Mouse (Mus musculus): ENCODE data around the gene Plekhg1. TPM values are rescaled to one million over a fixed set of nuclear protein-coding genes. Genes with fewer than 3 reads are reported as not detected.
A peak's percentile ranks its signal among the peaks of the same experiment; 100 is the strongest.

The Plekhg1 gene
- total RNA-seq, 2 experiments from 2014 or later: 19.6 to 20.2 TPM

- DNase-seq (ENCODE audit: low spot score in 2 of 2): peak; percentile 40 to 67
Measured at GRCm38 (mm10) chr10:3996170-3996876, 256.2 kb downstream of the Plekhg1 start.

GRCm38 (mm10) chr10:3997851-3998426 is 257.8 kb downstream of the Plekhg1 start:
- DNase-seq (ENCODE audit: low spot score in 2 of 2): no peak

- DNase-seq (ENCODE audit: low spot score in 2 of 2): no peak
Measured at GRCm38 (mm10) chr10:4002711-4003110, 262.5 kb downstream of the Plekhg1 start.

- DNase-seq (ENCODE audit: low spot score in 2 of 2): no peak
Measured at GRCm38 (mm10) chr10:4005191-4005590, 265.0 kb downstream of the Plekhg1 start.

- no peak for DNase-seq (ENCODE audit: low spot score in 2 of 2)
Measured at GRCm38 (mm10) chr10:4006296-4007015, 266.3 kb downstream of the Plekhg1 start.

Other genes starting within 250 kb of the Plekhg1 start
- under 1 TPM; 0.62 to 0.66 TPM for gene Iyd, start 200.1 kb upstream of the Plekhg1 start, total RNA-seq (2021)
- 10 to 100 TPM in 1 of 2 experiments, 1 to 10 TPM in 1; 9.1 to 10.1 TPM for gene Mthfd1l, start 232.8 kb downstream of the Plekhg1 start, total RNA-seq (2021)

Measured in gastrocnemius, postnatal 4 days (tissue).